Mouse (Mus musculus) lung, adult 2 months (tissue): ENCODE data around the gene Cnga1.

ENCODE experiments used
- CTCF ChIP-seq: fragments of 200-500 bp; IDR thresholded peaks from 2 replicates; pipeline ENCODE4 v1.5.1; 2011; ENCODE audit warnings: mild to moderate bottlenecking, low read length, control low read depth; ENCODE audit not compliant: insufficient read depth
- POLR2A ChIP-seq: fragments of 200-500 bp; IDR thresholded peaks from 2 replicates; pipeline ENCODE4 v1.6.1; 2011; ENCODE audit warnings: low read depth, mild to moderate bottlenecking, control low read depth, low read length, borderline replicate concordance; ENCODE audit errors: extremely low read depth

- TF ChIP-seq POLR2A (no peak), CTCF (no peak)
These were observed 78.5 kb downstream of the Cnga1 start for GRCm38 (mm10) chr5:72565621-72566020.
